Mouse (Mus musculus) 3134 (cell line): ENCODE measurements around the gene Bola3.

Source experiments
- DNase-seq: peaks from one replicate; pipeline ENCODE4 v3.0.0-alpha.2; 2011; ENCODE audit warnings: low spot score; ENCODE audit not compliant: insufficient read length; ENCODE audit errors: extremely low read depth

Bola3 gene

DNA sequence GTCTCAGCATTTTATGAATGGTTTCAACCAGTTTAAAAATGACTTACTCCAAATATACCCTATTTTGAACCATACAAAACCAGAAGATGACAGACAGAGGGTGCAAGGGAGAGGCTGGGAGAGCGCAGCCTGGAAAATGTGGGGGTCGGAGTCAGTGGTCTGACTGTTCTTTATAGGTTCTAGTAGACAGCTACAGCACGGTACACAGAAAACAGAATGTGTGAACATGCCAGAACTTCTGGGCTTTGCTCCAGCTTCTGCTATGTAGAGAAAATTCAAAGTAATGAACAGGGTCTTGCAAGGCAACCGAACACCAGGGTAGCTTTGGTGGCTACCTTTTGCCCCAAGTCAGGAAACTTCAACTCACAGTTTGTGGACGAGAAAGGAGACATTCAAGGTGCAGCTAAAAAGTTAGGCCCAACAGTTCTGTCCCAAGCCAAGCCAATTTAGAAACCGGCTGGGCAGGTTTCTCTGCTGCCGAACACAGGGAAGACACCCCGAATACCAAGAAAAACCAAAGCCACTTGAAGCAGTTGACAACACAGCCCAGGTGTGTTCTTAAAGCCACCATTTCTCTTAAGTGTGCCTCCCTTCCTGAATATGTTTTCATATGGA is 43.3 kb downstream of the Bola3 start:
- no peak for DNase-seq

DNA sequence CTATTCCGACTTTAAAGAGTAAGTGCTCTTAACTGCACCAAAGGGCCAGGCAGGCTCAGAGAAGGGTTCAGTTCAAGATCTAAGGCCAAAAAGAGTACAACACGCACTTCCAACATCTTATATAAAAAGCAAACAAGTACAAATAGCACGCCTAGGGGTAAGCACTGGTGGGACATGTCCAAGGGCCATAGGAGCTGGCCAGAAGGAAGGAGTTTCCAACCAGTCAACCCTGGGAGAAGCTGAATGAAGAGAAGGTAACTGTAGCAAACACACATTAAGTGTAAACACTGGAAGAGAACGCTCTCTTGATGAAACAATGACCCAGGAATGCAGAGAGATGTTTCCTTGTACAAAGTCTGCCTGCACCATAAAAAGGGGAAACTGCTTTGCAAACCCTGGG is 45.2 kb downstream of the Bola3 start:
- DNase-seq = no peak

DNA sequence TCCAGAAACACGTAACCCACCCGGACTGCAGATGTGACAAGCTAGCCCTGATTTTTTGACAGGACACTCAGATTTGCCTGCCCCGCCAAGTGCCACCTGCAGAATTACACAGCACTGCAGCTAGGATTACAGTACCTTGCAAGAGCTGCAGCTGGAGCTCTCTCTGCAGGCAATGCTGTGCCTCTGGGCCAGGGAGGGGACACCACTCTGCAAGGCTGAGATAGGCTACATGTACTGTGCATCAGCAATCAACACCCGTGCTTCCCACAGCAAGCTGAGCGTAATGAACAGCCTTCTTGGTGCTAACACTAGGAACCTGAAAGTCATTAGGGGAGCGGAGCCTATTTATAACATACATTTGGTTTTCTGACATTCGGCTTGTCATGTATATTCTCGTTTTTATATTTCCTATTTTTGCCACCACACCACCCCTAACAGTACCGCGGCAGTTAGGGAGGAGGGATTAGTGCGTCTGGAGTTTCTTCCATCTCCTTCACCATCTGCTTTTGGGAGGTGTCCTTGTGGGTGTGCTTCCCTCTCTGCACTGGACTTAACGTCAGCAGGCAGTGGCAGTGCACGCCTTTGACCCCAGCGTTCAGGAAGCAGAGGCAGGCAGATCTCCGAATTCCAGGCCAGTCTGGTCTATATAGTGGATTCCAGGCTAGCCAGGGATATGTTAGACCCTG is 46.7 kb downstream of the Bola3 start:
- DNase-seq = no peak

DNA sequence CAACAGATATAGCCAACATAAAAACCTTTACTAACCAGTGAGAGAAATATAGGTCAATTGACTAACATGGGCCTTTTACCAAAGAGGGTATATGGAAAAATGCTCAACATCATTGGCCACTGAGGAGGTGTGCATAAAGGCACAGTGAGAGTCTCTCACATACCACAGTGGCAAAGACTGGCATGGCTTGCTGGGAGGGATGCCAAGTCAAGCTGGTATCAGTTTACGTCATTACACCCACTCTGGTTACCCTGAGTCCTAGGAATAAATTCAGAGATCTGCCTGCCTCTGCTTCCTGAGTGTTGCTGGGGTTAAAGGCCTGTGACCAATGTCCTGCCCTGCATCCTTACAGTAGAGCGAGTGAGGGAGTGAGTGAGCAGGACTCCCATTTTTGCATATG is 47.8 kb downstream of the Bola3 start:
- no peak for DNase-seq

DNA sequence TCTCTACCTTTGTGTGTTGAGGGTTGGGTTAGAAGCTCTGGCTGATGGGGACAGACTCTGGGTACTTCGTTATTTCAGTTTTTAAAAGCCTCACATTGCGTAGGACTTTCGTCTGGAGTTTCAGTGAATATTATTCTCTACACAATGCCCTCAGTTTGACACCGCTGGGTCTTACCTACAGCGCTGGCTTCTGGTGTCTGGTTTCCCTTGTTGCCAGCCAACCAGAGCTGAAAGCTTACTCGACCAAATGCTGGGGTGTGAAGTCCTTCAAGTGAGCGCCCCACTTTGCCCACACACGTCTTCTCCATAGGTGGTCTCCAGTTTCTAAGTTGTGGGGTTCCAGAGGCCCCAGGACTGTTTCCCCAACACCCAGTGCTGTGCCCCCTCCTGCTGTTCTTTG is 48.8 kb downstream of the Bola3 start:
- no peak for DNase-seq

DNA sequence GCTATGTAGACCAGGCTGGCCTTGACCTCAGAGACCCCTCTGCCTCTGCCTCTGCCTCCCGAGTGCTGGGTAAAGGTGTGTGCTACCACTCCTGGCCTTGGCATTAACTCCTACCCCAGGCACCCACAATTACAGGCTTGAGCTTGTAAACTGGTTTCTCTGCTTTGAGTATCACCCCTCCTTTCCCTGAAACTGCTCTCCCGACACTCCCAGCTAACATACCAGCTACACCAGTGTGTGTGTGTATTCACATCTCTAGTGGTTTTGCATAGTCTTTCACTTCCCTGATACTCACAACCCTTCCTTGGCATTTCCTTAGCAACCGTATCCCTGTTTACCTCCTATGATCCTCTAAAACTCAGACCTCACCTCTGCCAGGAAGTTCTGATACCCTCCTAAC is 50.8 kb downstream of the Bola3 start:
- DNase-seq = no peak

DNA sequence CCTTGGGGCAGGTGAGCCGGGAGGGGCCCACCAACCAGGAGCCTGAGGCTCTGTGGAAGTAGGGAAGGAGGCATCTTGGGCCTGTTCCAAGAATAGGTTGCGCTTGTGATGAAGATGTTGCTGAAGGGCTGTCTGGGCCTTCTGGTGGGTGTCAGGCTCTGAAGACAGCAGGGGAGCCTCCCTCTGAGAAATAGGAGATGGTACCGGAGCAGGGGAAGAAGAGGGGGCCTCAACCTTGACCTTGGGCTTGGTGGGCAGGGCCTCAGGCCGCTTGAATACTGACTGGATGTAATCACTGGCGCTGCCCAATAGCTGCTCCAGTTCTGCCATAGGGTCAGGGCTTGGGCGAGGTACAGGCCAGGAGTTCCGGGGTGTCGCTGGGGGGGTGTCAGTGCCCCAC is 54.5 kb downstream of the Bola3 start:
- no peak for DNase-seq

DNA sequence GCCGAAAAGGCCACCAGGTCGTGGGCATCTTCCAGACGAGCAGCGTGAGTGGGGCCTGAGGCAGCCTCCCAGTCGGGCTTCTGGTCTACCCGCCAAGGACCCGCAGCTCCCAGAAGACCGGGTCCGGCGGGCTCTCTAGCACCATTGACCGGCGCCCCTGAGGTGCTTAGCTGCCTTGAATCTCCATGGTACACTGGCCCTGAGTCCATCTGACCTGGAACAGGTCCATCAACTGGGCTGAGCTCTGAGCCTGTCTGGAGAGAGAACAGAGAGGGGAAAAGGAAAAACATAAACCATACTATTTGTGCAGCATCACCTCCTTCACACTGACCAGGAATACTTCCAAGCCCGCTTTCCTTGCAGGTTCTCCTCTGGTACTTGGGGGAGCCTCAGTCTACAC is 55.6 kb downstream of the Bola3 start:
- no peak for DNase-seq

DNA sequence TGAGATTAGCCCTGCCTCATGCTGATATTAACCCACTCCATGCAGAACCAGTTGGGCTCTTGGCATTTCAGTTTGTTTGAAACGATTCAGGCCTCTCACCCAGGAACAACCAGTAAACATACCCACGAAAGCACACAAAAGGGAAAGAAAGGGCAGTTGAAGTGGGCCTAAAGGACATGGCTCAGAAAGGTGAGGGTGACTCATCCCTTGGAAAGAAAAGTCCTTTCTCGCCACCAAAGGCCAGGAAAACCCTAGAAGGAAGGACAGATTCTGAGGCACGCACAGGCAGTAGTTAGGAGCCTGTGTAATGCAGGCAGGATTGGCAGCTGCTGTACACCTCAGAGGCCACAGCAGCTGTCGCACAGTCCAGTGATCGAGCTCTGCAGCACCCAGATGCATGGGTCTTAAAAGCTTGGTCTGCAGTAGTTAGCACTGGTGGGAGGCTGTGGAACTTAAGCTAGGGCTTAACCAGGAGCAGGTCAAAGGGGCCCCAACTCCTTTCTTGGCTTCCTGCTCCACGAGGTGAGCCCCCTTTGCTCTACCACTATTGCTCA is 56.6 kb downstream of the Bola3 start:
- DNase-seq = no peak

DNA sequence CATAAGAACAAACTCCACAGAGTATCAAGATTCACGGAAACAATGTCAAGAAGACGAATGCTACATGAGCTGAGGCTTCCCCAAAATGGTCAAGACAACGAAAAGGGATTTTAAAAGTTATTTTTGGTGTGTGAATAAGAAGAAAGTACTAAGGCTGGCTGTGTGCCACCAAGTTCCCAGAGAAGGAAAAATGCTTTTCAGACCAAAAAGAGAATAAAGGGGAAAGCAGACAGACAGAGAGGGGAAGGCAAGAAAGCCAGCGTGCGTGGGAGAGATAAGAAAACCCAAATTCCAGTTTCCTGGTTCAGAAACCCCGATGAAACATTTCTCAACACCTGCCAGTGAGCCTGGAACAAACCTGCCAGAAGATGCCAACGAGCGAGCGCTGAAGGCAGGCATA is 59.6 kb downstream of the Bola3 start:
- DNase-seq = no peak
